Mouse (Mus musculus) stomach, embryonic 14.5 days (tissue): ENCODE measurements around the gene Dhx34. TPM values are rescaled to one million over a fixed set of nuclear protein-coding genes. Genes with fewer than 3 reads are reported as not detected.
"Not testable (repeated sequence)": the region's sequence is repeated elsewhere in the genome, so short reads cannot be mapped to it uniquely, and the experiment has no call there.

Experiments used
- ATAC-seq: fragments of 200-750 bp; cut with Nextera tagmentation; 2 replicates; pipeline ENCODE4 v1.8.0; 2017; ENCODE audit warnings: low read depth, moderate TSS enrichment; ENCODE audit not compliant: insufficient number of reproducible peaks, insufficient read depth, low FRiP score
- H3K27ac ChIP-seq: fragments of 300-500 bp; sonication (generic); 2 replicates; pipeline ENCODE4 v1.5.1; 2014; ENCODE audit warnings: mild to moderate bottlenecking, low read length, moderate library complexity, mixed read lengths
- H3K27me3 ChIP-seq: fragments of 300-500 bp; sonication (generic); 2 replicates; pipeline ENCODE4 v1.6.1; 2014; ENCODE audit warnings: low read length, control low read depth, mixed read lengths; ENCODE audit not compliant: control insufficient read depth, insufficient read depth
- H3K36me3 ChIP-seq: fragments of 300-500 bp; sonication (generic); 2 replicates; pipeline ENCODE4 v1.6.1; 2014; ENCODE audit warnings: mild to moderate bottlenecking, control low read depth, low read length, moderate library complexity, mixed read lengths; ENCODE audit not compliant: control insufficient read depth, insufficient read depth
- H3K4me1 ChIP-seq: fragments of 300-500 bp; sonication (generic); 2 replicates; pipeline ENCODE4 v1.6.1; 2014; ENCODE audit warnings: low read length, control low read depth, mixed read lengths; ENCODE audit not compliant: control insufficient read depth, insufficient read depth
- H3K4me2 ChIP-seq: fragments of 300-500 bp; sonication (generic); replicated peaks from 2 replicates; pipeline ENCODE4 v1.6.1; 2014; ENCODE audit warnings: low read depth, low read length, control low read depth
- H3K4me3 ChIP-seq: fragments of 300-500 bp; sonication (generic); 2 replicates; pipeline ENCODE4 v1.5.1; 2014; ENCODE audit warnings: low read depth, low read length, control low read depth
- H3K9ac ChIP-seq: fragments of 300-500 bp; sonication (generic); replicated peaks from 2 replicates; pipeline ENCODE4 v1.6.1; 2014; ENCODE audit warnings: low read depth, mild to moderate bottlenecking, control low read depth, low read length, moderate library complexity, mixed read lengths
- H3K9me3 ChIP-seq: fragments of 300-500 bp; sonication (generic); 2 replicates; pipeline ENCODE4 v1.6.1; 2016; ENCODE audit warnings: low read depth, low read length, control low read depth; ENCODE audit not compliant: control insufficient read depth
- WGBS: fragments of 180-500 bp; shearing (Covaris S2); extraction: QIAGEN DNeasy Blood & Tissue Kit; methylation state at CpG from one replicate; pipeline ENCODE4 v1.1.7; 2014; 5-methylcytosine and 5-hydroxymethylcytosine counted together
- polyA plus RNA-seq: library from polyadenylated mRNA; unstranded; fragments of >200 nt; fragmentation: Nextera tagmentation; extraction: Ambion mirVana; gene quantifications from 2 replicates; pipeline ENCODE4 v1.2.1, GENCODE M21; 2014

Gene Dhx34
- 8.4 and 9.9 TPM in 2 replicates for polyA plus RNA-seq

- peak within 1 kb of the TSS; percentile 77 for H3K9ac ChIP-seq
- peak within 1 kb of the TSS; percentile 60 for H3K4me3 ChIP-seq
- H3K36me3 ChIP-seq = peaks cover 7% of the 10 kb centered on the region; the same call in 1 of the 2 replicates
- H3K9me3 ChIP-seq = no peaks in the 10 kb centered on the region
- WGBS = 1% methylated on average over 34 of the region's 34 CpGs
- peak; percentile 96 for ATAC-seq
- peak within 1 kb of the TSS; percentile 56 for H3K4me2 ChIP-seq
- peak within 1 kb of the TSS; percentile 77 for H3K27ac ChIP-seq
- H3K4me1 ChIP-seq = no peaks in the 10 kb centered on the region
- H3K27me3 ChIP-seq = no peaks in the 10 kb centered on the region
Observed at GRCm38 (mm10) chr7:16221582-16222272, at the start of gene Dhx34. TSS of gene Dhx34 (minus strand) at chr7:16222037.

GRCm38 (mm10) chr7:16271139-16271538, 49.3 kb upstream of the Dhx34 start:
- peaks cover 12% of the 10 kb centered on the region for H3K36me3 ChIP-seq
- H3K4me1 ChIP-seq = peaks cover 16% of the 10 kb centered on the region
- ATAC-seq = no peak
- no peak overlapping the region for H3K27ac ChIP-seq
- no peak overlapping the region for H3K4me2 ChIP-seq
- 88% methylated on average over 1 of the region's 1 CpGs for whole genome bisulfite sequencing
- no peak overlapping the region for H3K9ac ChIP-seq
- H3K27me3 ChIP-seq = no peaks in the 10 kb centered on the region
- H3K4me3 ChIP-seq = no peak overlapping the region
- H3K9me3 ChIP-seq = no peaks in the 10 kb centered on the region

GRCm38 (mm10) chr7:16266593-16266992, 44.8 kb upstream of the Dhx34 start:
- H3K27me3 ChIP-seq, H3K4me1 ChIP-seq, H3K9ac ChIP-seq, H3K27ac ChIP-seq, H3K9me3 ChIP-seq, H3K4me2 ChIP-seq, ATAC-seq, H3K36me3 ChIP-seq, H3K4me3 ChIP-seq: not testable (repeated sequence)
- 85% methylated on average over 7 of the region's 7 CpGs for WGBS

- Histone ChIP-seq H3K27me3 (no peaks in the 10 kb centered on the region), H3K36me3 (no peaks in the 10 kb centered on the region), H3K9me3 (no peaks in the 10 kb centered on the region), H3K9ac (no peak overlapping the region), H3K4me1 (no peaks in the 10 kb centered on the region), H3K4me2 (no peak overlapping the region), H3K27ac (no peak overlapping the region), H3K4me3 (no peak overlapping the region)
- no peak for ATAC-seq
- 86% methylated on average over 11 of the region's 11 CpGs for WGBS
Observed at GRCm38 (mm10) chr7:16265856-16266255, 44.0 kb upstream of the Dhx34 start.

GRCm38 (mm10) chr7:16263843-16264242, 42.0 kb upstream of the Dhx34 start:
- H3K27ac ChIP-seq = no peak overlapping the region
- WGBS = 80% methylated on average over 5 of the region's 5 CpGs
- H3K4me2 ChIP-seq = no peak overlapping the region
- no peaks in the 10 kb centered on the region for H3K27me3 ChIP-seq
- H3K9ac ChIP-seq = no peak overlapping the region
- H3K9me3 ChIP-seq = no peaks in the 10 kb centered on the region
- H3K4me3 ChIP-seq = no peak overlapping the region
- ATAC-seq = no peak
- H3K36me3 ChIP-seq = no peaks in the 10 kb centered on the region
- no peaks in the 10 kb centered on the region for H3K4me1 ChIP-seq

- whole genome bisulfite sequencing = 29% methylated on average over 8 of the region's 8 CpGs
Observed at GRCm38 (mm10) chr7:16263015-16263787, 41.4 kb upstream of the Dhx34 start.

GRCm38 (mm10) chr7:16261097-16261496, 39.3 kb upstream of the Dhx34 start:
- Histone ChIP-seq H3K9ac (no peak overlapping the region), H3K4me3 (no peak overlapping the region), H3K4me2 (no peak overlapping the region), H3K36me3 (no peaks in the 10 kb centered on the region), H3K4me1 (no peaks in the 10 kb centered on the region), H3K27me3 (no peaks in the 10 kb centered on the region), H3K9me3 (no peaks in the 10 kb centered on the region), H3K27ac (no peak overlapping the region)
- no peak for ATAC-seq
- 73% methylated on average over 1 of the region's 1 CpGs for WGBS

More at GRCm38 (mm10) chr7:16263015-16263787, 41.4 kb upstream of the Dhx34 start:
- no peak overlapping the region for H3K27ac ChIP-seq
- ATAC-seq = no peak
- no peak overlapping the region for H3K9ac ChIP-seq
- H3K9me3 ChIP-seq = no peaks in the 10 kb centered on the region
- H3K4me3 ChIP-seq = no peak overlapping the region
- no peaks in the 10 kb centered on the region for H3K27me3 ChIP-seq
- no peaks in the 10 kb centered on the region for H3K36me3 ChIP-seq
- H3K4me1 ChIP-seq = no peaks in the 10 kb centered on the region
- H3K4me2 ChIP-seq = no peak overlapping the region

- WGBS = 87% methylated on average over 5 of the region's 5 CpGs
- ATAC-seq = no peak
- no peak within 1 kb of the TSS for H3K27ac ChIP-seq
Observed at GRCm38 (mm10) chr7:16259110-16259590, 37.3 kb upstream of the Dhx34 start, which contains the start of gene C5ar1. TSS of gene C5ar1 (minus strand) at chr7:16259540.

More at GRCm38 (mm10) chr7:16259110-16259590, 37.3 kb upstream of the Dhx34 start, which contains the start of gene C5ar1:
- Histone ChIP-seq H3K4me3 (no peak within 1 kb of the TSS), H3K4me1 (no peaks in the 10 kb centered on the region), H3K9ac (no peak within 1 kb of the TSS), H3K9me3 (no peaks in the 10 kb centered on the region), H3K36me3 (no peaks in the 10 kb centered on the region), H3K4me2 (no peak within 1 kb of the TSS), H3K27me3 (no peaks in the 10 kb centered on the region)
